Mouse (Mus musculus) forebrain, embryonic 16.5 days (tissue): ENCODE measurements around the gene Ace3. TPM values are rescaled to one million over a fixed set of nuclear protein-coding genes. Genes with fewer than 3 reads are reported as not detected.

Experiments
- ATAC-seq: fragments of 200-750 bp; cut with Nextera tagmentation; 2 replicates; pipeline ENCODE4 v1.8.0; 2017; ENCODE audit warnings: mild to moderate bottlenecking, moderate library complexity
- H3K27ac ChIP-seq: fragments of 300-500 bp; sonication (generic); 2 replicates; pipeline ENCODE4 v1.5.1; 2014; ENCODE audit warnings: low read length, control low read depth
- H3K27me3 ChIP-seq: fragments of 300-500 bp; sonication (generic); replicated peaks from 2 replicates; pipeline ENCODE4 v1.6.1; 2014; ENCODE audit warnings: low read length; ENCODE audit not compliant: control insufficient read depth, insufficient read depth
- H3K36me3 ChIP-seq: fragments of 300-500 bp; sonication (generic); 2 replicates; pipeline ENCODE4 v1.6.1; 2014; ENCODE audit not compliant: control insufficient read depth, insufficient read depth
- H3K4me1 ChIP-seq: fragments of 300-500 bp; sonication (generic); replicated peaks from 2 replicates; pipeline ENCODE4 v1.6.1; 2014; ENCODE audit warnings: low read length; ENCODE audit not compliant: control insufficient read depth, insufficient read depth
- H3K4me2 ChIP-seq: fragments of 300-500 bp; sonication (generic); 2 replicates; pipeline ENCODE4 v1.6.1; 2014; ENCODE audit warnings: mild to moderate bottlenecking, low read length, control low read depth
- H3K4me3 ChIP-seq: fragments of 300-500 bp; sonication (generic); replicated peaks from 2 replicates; pipeline ENCODE4 v1.5.1; 2014; ENCODE audit warnings: mild to moderate bottlenecking, low read length, control low read depth
- H3K9ac ChIP-seq: fragments of 300-500 bp; sonication (generic); replicated peaks from 2 replicates; pipeline ENCODE4 v1.6.1; 2014; ENCODE audit warnings: low read depth, low read length, control low read depth
- H3K9me3 ChIP-seq: fragments of 300-500 bp; sonication (generic); 2 replicates; pipeline ENCODE4 v1.6.1; 2016; ENCODE audit warnings: low read length; ENCODE audit not compliant: control insufficient read depth
- WGBS: fragments of 180-500 bp; shearing (Covaris S2); extraction: QIAGEN DNeasy Blood & Tissue Kit; methylation state at CpG from one replicate; pipeline ENCODE4 v1.1.7; 2014; 5-methylcytosine and 5-hydroxymethylcytosine counted together
- polyA plus RNA-seq: library from polyadenylated mRNA; unstranded; fragments of >200 nt; fragmentation: Nextera tagmentation; extraction: Ambion mirVana; gene quantifications from 2 replicates; pipeline ENCODE4 v1.2.1, GENCODE M21; 2015

Gene Ace3
- polyA plus RNA-seq, 1 experiment from 2014 or later: not detected

DNA sequence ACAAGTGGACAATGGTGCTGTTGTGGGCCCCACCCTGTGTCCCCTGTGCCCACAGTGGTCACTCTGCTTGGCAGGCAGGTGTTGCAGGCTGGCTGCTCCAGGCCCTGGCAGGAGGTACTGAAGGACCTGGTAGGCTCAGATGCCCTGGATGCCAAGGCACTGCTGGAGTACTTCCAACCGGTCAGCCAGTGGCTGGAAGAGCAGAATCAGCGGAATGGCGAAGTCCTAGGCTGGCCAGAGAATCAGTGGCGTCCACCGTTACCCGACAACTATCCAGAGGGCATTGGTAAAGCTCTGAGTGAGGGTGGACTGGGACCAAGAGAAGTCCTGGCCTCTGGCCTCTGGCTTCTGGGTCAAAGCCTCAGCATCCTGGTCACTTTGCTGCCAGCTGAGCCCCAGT lies 19.9 kb upstream of the Ace3 start:
- Histone ChIP-seq H3K27me3 (no peaks in the 10 kb centered on the region), H3K4me3 (no peak overlapping the region), H3K4me1 (no peaks in the 10 kb centered on the region), H3K9ac (no peak overlapping the region), H3K4me2 (no peak overlapping the region), H3K9me3 (no peaks in the 10 kb centered on the region), H3K36me3 (no peaks in the 10 kb centered on the region), H3K27ac (no peak overlapping the region)
- no peak for ATAC-seq
- 92% methylated on average over 6 of the region's 6 CpGs for WGBS

DNA sequence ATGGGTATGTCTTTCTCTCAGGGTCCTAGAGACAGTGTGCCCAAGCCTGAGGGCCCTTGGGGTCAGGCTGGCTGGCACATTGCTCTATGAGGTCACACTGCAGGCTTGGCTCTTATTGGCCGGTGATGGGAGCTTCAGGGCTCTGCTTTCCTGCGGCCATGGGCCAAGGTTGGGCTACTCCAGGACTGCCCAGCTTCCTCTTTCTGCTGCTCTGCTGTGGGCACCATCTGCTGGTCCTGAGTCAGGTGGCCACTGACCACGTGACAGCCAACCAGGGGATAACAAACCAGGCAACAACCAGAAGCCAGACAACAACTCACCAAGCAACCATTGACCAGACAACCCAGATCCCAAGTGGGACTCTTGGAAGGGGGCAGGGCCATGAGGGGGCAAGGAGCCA lies 19.4 kb upstream of the Ace3 start:
- H3K27ac ChIP-seq: no peak overlapping the region
- no peaks in the 10 kb centered on the region for H3K27me3 ChIP-seq
- H3K9ac ChIP-seq: no peak overlapping the region
- H3K4me3 ChIP-seq: no peak overlapping the region
- H3K4me2 ChIP-seq: no peak overlapping the region
- H3K36me3 ChIP-seq: no peaks in the 10 kb centered on the region
- H3K4me1 ChIP-seq: no peaks in the 10 kb centered on the region
- H3K9me3 ChIP-seq: no peaks in the 10 kb centered on the region
- ATAC-seq: no peak
- WGBS: 77% methylated on average over 3 of the region's 3 CpGs

DNA sequence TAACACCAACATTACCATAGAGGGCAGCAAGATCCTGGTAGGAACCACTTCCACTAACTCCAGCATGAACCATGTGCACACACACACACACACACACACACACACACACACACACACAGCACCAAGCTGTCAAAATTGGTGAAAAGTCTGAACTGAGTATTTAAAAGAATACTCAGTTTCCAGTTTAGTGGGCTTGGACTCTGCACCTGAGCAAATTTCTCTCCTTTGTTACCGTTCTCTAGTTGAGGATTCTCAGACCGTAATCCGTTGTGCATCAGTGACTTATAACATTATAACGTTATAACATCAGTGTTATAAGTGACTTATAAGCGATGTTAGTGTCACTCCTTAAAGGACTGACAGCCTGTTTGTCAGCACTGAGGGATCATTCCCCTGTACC lies 18.8 kb upstream of the Ace3 start:
- Histone ChIP-seq H3K27me3 (no peaks in the 10 kb centered on the region), H3K9me3 (no peaks in the 10 kb centered on the region), H3K27ac (no peak overlapping the region), H3K36me3 (no peaks in the 10 kb centered on the region), H3K9ac (no peak overlapping the region), H3K4me2 (no peak overlapping the region), H3K4me1 (no peaks in the 10 kb centered on the region), H3K4me3 (no peak overlapping the region)
- ATAC-seq: no peak
- WGBS: 92% methylated on average over 5 of the region's 5 CpGs

DNA sequence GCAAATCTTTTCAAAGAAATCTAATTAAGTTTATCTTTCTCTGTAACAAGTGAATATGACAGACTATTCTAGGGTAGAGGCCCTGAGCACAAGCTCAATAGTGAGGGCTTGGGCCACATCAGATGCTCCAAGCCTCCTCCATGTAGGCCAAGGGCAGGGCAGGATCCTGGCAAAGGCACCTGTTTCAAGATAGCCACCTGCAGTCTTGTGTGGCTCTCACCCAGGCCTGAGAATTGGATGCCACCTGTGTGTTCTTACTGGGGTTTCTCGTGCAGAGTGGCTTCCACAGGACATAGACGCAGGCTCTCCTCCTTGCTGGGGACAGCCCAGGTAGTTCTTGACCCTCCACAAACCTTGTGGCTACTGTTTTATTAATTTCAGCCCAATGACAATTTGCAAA lies 16.2 kb upstream of the Ace3 start:
- ATAC-seq: no peak
- Histone ChIP-seq H3K9me3 (no peaks in the 10 kb centered on the region), H3K4me3 (no peak overlapping the region), H3K9ac (no peak overlapping the region), H3K4me2 (no peak overlapping the region), H3K36me3 (no peaks in the 10 kb centered on the region), H3K4me1 (no peaks in the 10 kb centered on the region), H3K27me3 (no peaks in the 10 kb centered on the region), H3K27ac (no peak overlapping the region)
- 86% methylated on average over 2 of the region's 2 CpGs for WGBS

DNA sequence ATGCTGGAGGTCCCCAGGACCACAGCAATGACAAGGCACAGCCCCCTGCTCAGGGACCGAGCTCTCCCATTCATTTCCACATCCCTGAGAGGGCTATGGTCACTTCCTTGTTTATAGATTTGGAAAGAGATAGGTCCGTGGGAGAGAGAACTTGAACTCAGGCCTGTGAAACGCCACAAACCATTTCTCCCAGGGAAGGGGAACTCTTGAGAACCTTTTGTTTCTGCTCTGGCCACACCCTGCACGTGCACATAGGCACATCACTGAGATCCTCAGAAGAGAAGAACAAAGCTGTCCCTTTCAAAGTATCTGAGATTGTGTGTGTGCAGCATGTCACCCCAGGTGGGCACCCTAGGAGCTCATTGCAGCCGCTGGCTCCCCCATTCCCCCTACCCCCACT lies 15.8 kb upstream of the Ace3 start:
- Histone ChIP-seq H3K9ac (no peak overlapping the region), H3K4me1 (no peaks in the 10 kb centered on the region)

DNA sequence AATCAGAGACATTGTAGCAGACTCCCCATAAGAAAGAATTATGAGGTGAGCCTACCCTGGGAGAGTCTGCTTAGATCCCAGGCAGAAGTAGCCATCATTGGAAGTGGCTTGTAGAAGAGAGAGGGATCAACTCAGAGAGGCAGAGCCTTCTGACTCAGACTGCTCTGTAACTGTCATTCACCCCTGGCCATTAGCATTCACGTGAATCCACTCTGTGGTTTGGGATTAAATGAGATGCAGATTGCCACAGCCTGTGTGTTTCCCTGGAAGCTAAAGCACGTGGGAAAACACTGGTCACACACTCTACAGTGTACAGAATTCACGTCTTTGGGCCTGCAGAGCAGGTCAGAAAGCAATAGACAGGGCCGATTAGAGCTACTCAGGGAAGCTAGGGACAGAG lies 10.0 kb upstream of the Ace3 start:
- H3K27me3 ChIP-seq: no peaks in the 10 kb centered on the region
- no peak overlapping the region for H3K4me3 ChIP-seq
- H3K9ac ChIP-seq: no peak overlapping the region
- WGBS: 58% methylated on average over 4 of the region's 4 CpGs
- H3K36me3 ChIP-seq: no peaks in the 10 kb centered on the region
- ATAC-seq: no peak
- no peak overlapping the region for H3K27ac ChIP-seq
- no peaks in the 10 kb centered on the region for H3K4me1 ChIP-seq
- no peaks in the 10 kb centered on the region for H3K9me3 ChIP-seq
- H3K4me2 ChIP-seq: no peak overlapping the region

More for the DNA sequence above, 15.8 kb upstream of the Ace3 start:
- no peak overlapping the region for H3K4me2 ChIP-seq
- H3K36me3 ChIP-seq: no peaks in the 10 kb centered on the region
- H3K4me3 ChIP-seq: no peak overlapping the region
- WGBS: 73% methylated on average over 5 of the region's 5 CpGs
- no peaks in the 10 kb centered on the region for H3K9me3 ChIP-seq
- ATAC-seq: no peak
- no peak overlapping the region for H3K27ac ChIP-seq
- H3K27me3 ChIP-seq: no peaks in the 10 kb centered on the region

DNA sequence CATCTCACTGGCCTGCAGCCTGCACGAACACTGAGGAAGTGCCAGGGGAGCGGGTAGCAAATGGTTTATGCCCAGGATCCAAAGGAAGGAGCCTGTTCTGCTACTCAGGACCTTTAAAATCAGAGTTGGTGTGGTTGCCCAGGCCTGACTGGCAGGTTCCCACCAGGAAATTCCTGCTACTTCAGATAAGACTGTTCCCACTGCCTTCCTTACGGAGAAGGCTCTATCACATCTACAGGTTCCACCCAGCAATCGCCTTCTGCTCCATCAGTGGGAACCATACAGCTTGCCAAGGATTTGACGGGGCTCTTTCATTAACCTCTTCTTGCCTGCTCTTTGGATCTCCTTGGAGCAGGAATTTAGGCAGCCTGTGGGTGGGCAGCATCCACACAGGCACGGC lies 7.0 kb upstream of the Ace3 start:
- 58% methylated on average over 6 of the region's 6 CpGs for WGBS
- no peak for ATAC-seq

DNA sequence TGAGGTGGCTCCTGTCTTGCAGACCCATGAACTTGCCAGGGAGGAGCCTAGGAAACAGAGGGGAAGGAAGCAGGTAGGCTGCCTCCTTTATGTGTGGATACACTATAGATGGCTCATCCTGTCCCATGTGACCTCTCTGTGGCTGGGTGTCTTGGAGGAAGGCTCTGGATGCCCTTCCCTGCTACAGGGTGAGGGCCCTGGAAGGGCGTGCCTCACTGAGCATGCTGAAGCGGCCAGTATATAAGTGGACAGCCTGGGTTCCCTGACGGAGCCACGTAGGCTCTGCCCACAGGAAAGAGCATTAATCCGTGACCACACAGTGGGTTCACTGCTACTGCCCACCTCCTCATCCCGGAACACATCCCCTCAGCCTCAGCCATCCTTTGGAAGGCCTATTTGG lies 5.0 kb upstream of the Ace3 start:
- Histone ChIP-seq H3K4me3 (no peak overlapping the region), H3K4me1 (no peaks in the 10 kb centered on the region), H3K27ac (no peak overlapping the region), H3K36me3 (no peaks in the 10 kb centered on the region), H3K9ac (no peak overlapping the region), H3K9me3 (no peaks in the 10 kb centered on the region), H3K27me3 (no peaks in the 10 kb centered on the region), H3K4me2 (no peak overlapping the region)
- ATAC-seq: no peak
- WGBS: 86% methylated on average over 6 of the region's 6 CpGs

More for the DNA sequence above, 7.0 kb upstream of the Ace3 start:
- H3K27me3 ChIP-seq: no peaks in the 10 kb centered on the region
- H3K4me1 ChIP-seq: no peaks in the 10 kb centered on the region
- no peak overlapping the region for H3K4me3 ChIP-seq
- H3K36me3 ChIP-seq: no peaks in the 10 kb centered on the region
- H3K27ac ChIP-seq: no peak overlapping the region
- H3K9me3 ChIP-seq: no peaks in the 10 kb centered on the region
- no peak overlapping the region for H3K4me2 ChIP-seq
- no peak overlapping the region for H3K9ac ChIP-seq

DNA sequence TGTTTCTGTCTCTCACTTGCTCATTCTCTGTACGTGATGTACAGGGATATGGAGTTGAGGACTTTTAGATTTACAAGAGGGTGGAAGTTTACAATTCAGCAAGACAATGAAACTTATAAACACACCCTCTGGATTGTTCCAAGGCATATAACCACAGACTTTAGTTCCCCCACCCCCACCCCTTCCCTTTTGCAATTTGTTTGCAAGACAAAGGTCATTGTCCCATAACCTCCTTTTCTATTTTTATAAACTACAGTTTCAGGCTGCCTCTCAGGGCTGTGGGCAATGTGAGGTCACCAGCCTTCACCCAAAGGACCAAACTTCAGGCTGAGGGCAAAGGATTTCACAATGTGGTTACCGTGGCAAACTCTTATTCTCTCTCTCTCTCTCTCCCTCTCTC lies 4.2 kb upstream of the Ace3 start:
- no peak overlapping the region for H3K9ac ChIP-seq
- H3K36me3 ChIP-seq: no peaks in the 10 kb centered on the region
- no peaks in the 10 kb centered on the region for H3K27me3 ChIP-seq
- WGBS: 54% methylated on average over 2 of the region's 2 CpGs
- H3K27ac ChIP-seq: no peak overlapping the region
- H3K9me3 ChIP-seq: no peaks in the 10 kb centered on the region
- no peak overlapping the region for H3K4me3 ChIP-seq
- no peaks in the 10 kb centered on the region for H3K4me1 ChIP-seq
- no peak for ATAC-seq
- no peak overlapping the region for H3K4me2 ChIP-seq

DNA sequence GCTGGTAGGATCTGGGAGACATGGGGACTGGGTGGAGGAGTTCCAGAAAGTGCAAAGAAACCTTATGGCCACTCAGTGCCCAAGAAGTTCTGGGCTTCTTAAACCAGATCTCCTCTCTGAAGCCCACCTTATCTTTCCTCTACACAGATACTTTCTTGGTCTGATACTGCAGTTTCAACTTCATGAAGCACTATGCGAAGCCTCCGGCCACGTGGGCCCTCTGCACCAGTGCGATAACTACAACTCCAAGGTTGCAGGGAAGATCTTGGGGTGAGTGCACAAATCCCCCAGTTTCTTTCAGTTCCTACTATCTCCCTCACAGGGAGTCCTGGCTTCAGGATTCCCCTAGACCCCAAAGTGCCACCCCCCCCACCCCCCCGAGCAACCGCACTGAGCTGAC lies 5.6 kb downstream of the Ace3 start:
- no peak overlapping the region for H3K27ac ChIP-seq
- no peak overlapping the region for H3K4me2 ChIP-seq
- WGBS: 94% methylated on average over 6 of the region's 6 CpGs
- H3K9ac ChIP-seq: no peak overlapping the region
- no peak for ATAC-seq
- H3K9me3 ChIP-seq: no peaks in the 10 kb centered on the region
- no peaks in the 10 kb centered on the region for H3K27me3 ChIP-seq
- H3K4me1 ChIP-seq: no peaks in the 10 kb centered on the region
- no peaks in the 10 kb centered on the region for H3K36me3 ChIP-seq
- no peak overlapping the region for H3K4me3 ChIP-seq
